Mouse (Mus musculus) retina, embryonic 14.5 days (tissue): ENCODE data around the gene Mmp7.

ENCODE experiments used
- DNase-seq: peaks from one replicate; pipeline ENCODE4 v3.0.0-alpha.2; 2015; ENCODE audit warnings: low spot score

The Mmp7 gene

DNA sequence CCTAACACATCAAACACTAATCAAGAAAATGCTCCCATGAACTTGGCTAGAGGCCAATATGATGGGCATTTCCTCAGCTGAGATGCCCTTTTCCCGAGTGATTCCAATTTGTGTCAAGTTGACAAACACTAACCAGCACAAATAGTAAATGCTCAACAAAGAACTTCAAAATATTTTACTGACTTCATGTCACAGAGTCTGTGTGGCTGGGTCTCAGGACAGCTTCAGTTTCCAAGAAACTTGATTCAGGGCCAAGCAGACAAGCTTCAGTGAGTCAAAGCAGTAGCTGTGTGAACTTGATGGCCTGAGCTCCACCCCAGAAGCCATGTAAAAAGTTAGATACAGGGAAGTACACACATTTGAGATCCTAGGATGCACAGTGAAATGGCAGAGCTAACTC is 52.3 kb downstream of the Mmp7 start:
- no peak for DNase-seq

DNA sequence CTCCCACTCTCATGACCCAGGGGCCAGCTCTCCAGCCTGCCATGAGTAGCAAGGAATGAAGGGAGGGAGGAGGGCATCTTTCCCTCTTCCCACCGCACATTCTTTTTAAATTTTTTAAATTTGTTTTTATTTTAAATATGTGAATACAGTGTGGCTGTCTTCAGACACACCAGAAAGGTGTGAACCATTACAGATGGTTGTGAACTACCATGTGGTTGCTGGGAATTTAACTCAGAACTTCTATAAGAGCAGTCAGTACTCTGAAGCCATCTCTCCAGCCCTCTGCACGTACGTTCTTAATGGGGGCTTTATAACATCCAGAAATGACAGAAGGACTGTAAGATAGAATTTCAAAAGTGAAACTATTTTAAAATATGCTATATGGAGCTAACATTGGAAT is 57.0 kb downstream of the Mmp7 start:
- DNase-seq, result no peak
